Mouse (Mus musculus) limb, embryonic 13.5 days (tissue): ENCODE data around the gene Ece1. TPM values are rescaled to one million over a fixed set of nuclear protein-coding genes. Genes with fewer than 3 reads are reported as not detected.

Experiments used
- ATAC-seq: fragments of 200-750 bp; cut with Nextera tagmentation; 2 replicates; pipeline ENCODE4 v1.8.0; 2017; ENCODE audit warnings: low read depth, moderate number of reproducible peaks, moderate TSS enrichment; ENCODE audit not compliant: low FRiP score
- H3K27ac ChIP-seq: fragments of 300-500 bp; sonication (generic); 2 replicates; pipeline ENCODE4 v1.5.1; 2015; ENCODE audit warnings: inconsistent platforms, mild to moderate bottlenecking, moderate library complexity
- H3K27me3 ChIP-seq: fragments of 300-500 bp; sonication (generic); 2 replicates; pipeline ENCODE4 v1.6.1; 2015; ENCODE audit warnings: mild to moderate bottlenecking, inconsistent platforms
- H3K36me3 ChIP-seq: fragments of 300-500 bp; sonication (generic); 2 replicates; pipeline ENCODE4 v1.6.1; 2015; ENCODE audit warnings: inconsistent platforms, mild to moderate bottlenecking, moderate library complexity
- H3K4me1 ChIP-seq: fragments of 300-500 bp; sonication (generic); 2 replicates; pipeline ENCODE4 v1.6.1; 2015; ENCODE audit warnings: inconsistent platforms
- H3K4me2 ChIP-seq: fragments of 300-500 bp; sonication (generic); replicated peaks from 2 replicates; pipeline ENCODE4 v1.6.1; 2015; ENCODE audit warnings: inconsistent platforms, mild to moderate bottlenecking, moderate library complexity
- H3K4me3 ChIP-seq: fragments of 300-500 bp; sonication (generic); 2 replicates; pipeline ENCODE4 v1.5.1; 2015; ENCODE audit warnings: moderate library complexity, mild to moderate bottlenecking, inconsistent platforms
- H3K9ac ChIP-seq: fragments of 300-500 bp; sonication (generic); 2 replicates; pipeline ENCODE4 v1.6.1; 2015; ENCODE audit warnings: mild to moderate bottlenecking, inconsistent platforms
- H3K9me3 ChIP-seq: fragments of 300-500 bp; sonication (generic); 2 replicates; pipeline ENCODE4 v1.6.1; 2016; ENCODE audit warnings: inconsistent platforms
- WGBS: fragments of 180-500 bp; shearing (Covaris S2); methylation state at CpG from one replicate; pipeline ENCODE4 v1.1.7; 2015; 5-methylcytosine and 5-hydroxymethylcytosine counted together
- polyA plus RNA-seq: library from polyadenylated mRNA; unstranded; fragments of >200 nt; fragmentation: Nextera tagmentation; extraction: Ambion mirVana; gene quantifications from 2 replicates; pipeline ENCODE4 v1.2.1, GENCODE M21; 2015

Ece1 gene
- polyA plus RNA-seq, 1 experiment from 2014 or later: 29.2 TPM

- Histone ChIP-seq H3K4me3 (no peak overlapping the region), H3K9me3 (no peaks in the 10 kb centered on the region), H3K27me3 (no peaks in the 10 kb centered on the region), H3K4me2 (no peak overlapping the region), H3K27ac (no peak overlapping the region), H3K4me1 (peaks cover 32% of the 10 kb centered on the region), H3K36me3 (no peaks in the 10 kb centered on the region), H3K9ac (no peak overlapping the region)
- ATAC-seq: no peak
- 88% methylated on average over 10 of the region's 10 CpGs for WGBS
These were observed 25.4 kb downstream of the Ece1 start for GRCm38 (mm10) chr4:137887337-137887992.

GRCm38 (mm10) chr4:137887993-137888388, 26.0 kb downstream of the Ece1 start:
- H3K4me1 ChIP-seq: peaks cover 32% of the 10 kb centered on the region
- H3K4me3 ChIP-seq: no peak overlapping the region
- no peak overlapping the region for H3K9ac ChIP-seq
- H3K4me2 ChIP-seq: no peak overlapping the region
- ATAC-seq: no peak
- no peaks in the 10 kb centered on the region for H3K9me3 ChIP-seq
- H3K27ac ChIP-seq: no peak overlapping the region
- no peaks in the 10 kb centered on the region for H3K27me3 ChIP-seq
- H3K36me3 ChIP-seq: no peaks in the 10 kb centered on the region
- 79% methylated on average over 8 of the region's 8 CpGs for WGBS

GRCm38 (mm10) chr4:137890596-137890995, 28.6 kb downstream of the Ece1 start:
- 65% methylated on average over 4 of the region's 4 CpGs for WGBS
- Histone ChIP-seq H3K27me3 (no peaks in the 10 kb centered on the region), H3K9me3 (no peaks in the 10 kb centered on the region), H3K4me1 (peaks cover 29% of the 10 kb centered on the region), H3K27ac (no peak overlapping the region), H3K4me3 (no peak overlapping the region), H3K9ac (no peak overlapping the region), H3K36me3 (no peaks in the 10 kb centered on the region), H3K4me2 (no peak overlapping the region)
- ATAC-seq: no peak

- Histone ChIP-seq H3K9ac (no peak overlapping the region), H3K4me3 (no peak overlapping the region), H3K4me2 (no peak overlapping the region), H3K27me3 (no peaks in the 10 kb centered on the region), H3K27ac (peak overlapping the region; percentile 71; the same call in 1 of the 2 replicates), H3K36me3 (no peaks in the 10 kb centered on the region), H3K4me1 (peaks cover 39% of the 10 kb centered on the region), H3K9me3 (no peaks in the 10 kb centered on the region)
- ATAC-seq: no peak
- WGBS: 11% methylated on average over 4 of the region's 4 CpGs
These were observed 29.6 kb downstream of the Ece1 start for GRCm38 (mm10) chr4:137891553-137892145.

- H3K36me3 ChIP-seq: no peaks in the 10 kb centered on the region
- ATAC-seq: peak; percentile 82
- H3K27ac ChIP-seq: peak overlapping the region; percentile 71
- H3K4me2 ChIP-seq: peak overlapping the region; percentile 48
- H3K4me1 ChIP-seq: peaks cover 51% of the 10 kb centered on the region
- no peak overlapping the region for H3K4me3 ChIP-seq
- peak overlapping the region; percentile 13; the same call in 1 of the 2 replicates for H3K9ac ChIP-seq
- 6% methylated on average over 11 of the region's 11 CpGs for WGBS
- H3K27me3 ChIP-seq: no peaks in the 10 kb centered on the region
- no peaks in the 10 kb centered on the region for H3K9me3 ChIP-seq
These were observed 30.7 kb downstream of the Ece1 start for GRCm38 (mm10) chr4:137892713-137893242.

- Histone ChIP-seq H3K9ac (peak overlapping the region; percentile 8; the same call in 1 of the 2 replicates), H3K9me3 (no peaks in the 10 kb centered on the region), H3K4me3 (no peak overlapping the region), H3K4me2 (peak overlapping the region; percentile 27), H3K27me3 (no peaks in the 10 kb centered on the region), H3K27ac (peak overlapping the region; percentile 85), H3K4me1 (peaks cover 62% of the 10 kb centered on the region), H3K36me3 (no peaks in the 10 kb centered on the region)
- ATAC-seq: peak; percentile 10; the same call in 1 of the 2 replicates
- WGBS: 36% methylated on average over 12 of the region's 12 CpGs
These were observed 34.7 kb downstream of the Ece1 start for GRCm38 (mm10) chr4:137896612-137897297.

- 12% methylated on average over 8 of the region's 8 CpGs for WGBS
- Histone ChIP-seq H3K4me2 (peak overlapping the region; percentile 27), H3K27ac (peak overlapping the region; percentile 85), H3K9ac (peak overlapping the region; percentile 54), H3K4me1 (peaks cover 57% of the 10 kb centered on the region), H3K36me3 (no peaks in the 10 kb centered on the region), H3K9me3 (no peaks in the 10 kb centered on the region), H3K27me3 (no peaks in the 10 kb centered on the region), H3K4me3 (no peak overlapping the region)
- ATAC-seq: peak; percentile 68
These were observed 35.2 kb downstream of the Ece1 start for GRCm38 (mm10) chr4:137897298-137897612.

GRCm38 (mm10) chr4:137898490-137898889, 36.5 kb downstream of the Ece1 start:
- H3K9ac ChIP-seq: no peak overlapping the region
- no peak overlapping the region for H3K4me3 ChIP-seq
- H3K36me3 ChIP-seq: no peaks in the 10 kb centered on the region
- H3K4me2 ChIP-seq: no peak overlapping the region
- ATAC-seq: no peak
- H3K9me3 ChIP-seq: no peaks in the 10 kb centered on the region
- no peak overlapping the region for H3K27ac ChIP-seq
- 75% methylated on average over 7 of the region's 7 CpGs for WGBS
- H3K4me1 ChIP-seq: peaks cover 52% of the 10 kb centered on the region
- no peaks in the 10 kb centered on the region for H3K27me3 ChIP-seq

GRCm38 (mm10) chr4:137902268-137902667, 40.2 kb downstream of the Ece1 start:
- Histone ChIP-seq H3K27ac (no peak overlapping the region), H3K36me3 (no peaks in the 10 kb centered on the region), H3K9me3 (no peaks in the 10 kb centered on the region), H3K4me1 (peaks cover 42% of the 10 kb centered on the region), H3K9ac (no peak overlapping the region), H3K4me3 (no peak overlapping the region), H3K4me2 (no peak overlapping the region), H3K27me3 (no peaks in the 10 kb centered on the region)
- 70% methylated on average over 13 of the region's 13 CpGs for WGBS
- no peak for ATAC-seq

- H3K9ac ChIP-seq: no peak overlapping the region
- H3K27me3 ChIP-seq: no peaks in the 10 kb centered on the region
- no peaks in the 10 kb centered on the region for H3K9me3 ChIP-seq
- H3K36me3 ChIP-seq: no peaks in the 10 kb centered on the region
- H3K27ac ChIP-seq: no peak overlapping the region
- WGBS: 33% methylated on average over 7 of the region's 7 CpGs
- no peak overlapping the region for H3K4me2 ChIP-seq
- ATAC-seq: no peak
- H3K4me3 ChIP-seq: no peak overlapping the region
- H3K4me1 ChIP-seq: peaks cover 37% of the 10 kb centered on the region
These were observed 40.8 kb downstream of the Ece1 start for GRCm38 (mm10) chr4:137902873-137903272.

GRCm38 (mm10) chr4:137904956-137905551, 43.0 kb downstream of the Ece1 start:
- ATAC-seq: no peak
- Histone ChIP-seq H3K36me3 (no peaks in the 10 kb centered on the region), H3K4me3 (no peak overlapping the region), H3K27me3 (no peaks in the 10 kb centered on the region), H3K9me3 (no peaks in the 10 kb centered on the region), H3K4me1 (peaks cover 26% of the 10 kb centered on the region), H3K9ac (no peak overlapping the region), H3K27ac (no peak overlapping the region), H3K4me2 (no peak overlapping the region)
- WGBS: 27% methylated on average over 13 of the region's 13 CpGs

GRCm38 (mm10) chr4:137907979-137908378, 45.9 kb downstream of the Ece1 start:
- Histone ChIP-seq H3K4me1 (peaks cover 21% of the 10 kb centered on the region), H3K36me3 (no peaks in the 10 kb centered on the region), H3K4me2 (no peak overlapping the region), H3K27ac (no peak overlapping the region; the same call in 1 of the 2 replicates), H3K9me3 (no peaks in the 10 kb centered on the region), H3K4me3 (no peak overlapping the region), H3K9ac (no peak overlapping the region), H3K27me3 (no peaks in the 10 kb centered on the region)
- WGBS: 64% methylated on average over 13 of the region's 13 CpGs
- no peak for ATAC-seq
